Mouse (Mus musculus): ENCODE measurements at regions not wholly inside any gene's neighbourhood (a gene's known extent, or its start where the extent isn't known, plus 50 kb on each side); places are given as distances from the start of the nearest gene placed in this dataset.

DNA sequence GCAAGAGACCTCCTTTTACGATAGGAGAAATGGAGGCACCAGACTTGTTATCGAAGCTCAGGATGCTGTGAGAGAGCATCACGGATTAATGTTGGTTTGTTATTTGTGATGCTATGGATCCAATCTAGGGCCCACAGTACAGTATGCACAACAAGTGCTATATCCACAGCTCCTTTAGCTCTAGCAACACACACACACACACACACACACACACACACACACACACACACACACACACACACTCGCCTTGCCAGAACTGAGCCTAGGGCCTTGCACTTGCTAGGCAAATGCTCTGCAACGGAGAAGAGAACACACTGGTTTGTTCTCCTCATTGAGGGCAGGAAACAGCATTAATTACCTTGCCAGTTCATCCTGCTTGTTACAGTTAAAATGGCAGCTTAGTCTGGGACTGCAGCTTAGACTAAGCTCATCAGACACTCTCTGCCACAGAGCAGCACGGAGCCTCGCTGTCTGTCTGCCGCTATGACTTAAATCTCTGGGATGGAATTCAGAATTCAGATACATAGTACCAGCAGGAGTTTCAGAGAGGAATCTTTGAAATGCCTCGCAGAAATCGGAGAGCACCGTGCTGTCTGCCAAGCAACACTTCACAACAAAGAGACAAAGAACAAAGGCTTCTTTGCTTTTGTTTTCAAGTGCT, 285.0 kb downstream of the Rngtt start:
- DNase-seq (ENCODE audit: extremely low spot score): no peak

DNA sequence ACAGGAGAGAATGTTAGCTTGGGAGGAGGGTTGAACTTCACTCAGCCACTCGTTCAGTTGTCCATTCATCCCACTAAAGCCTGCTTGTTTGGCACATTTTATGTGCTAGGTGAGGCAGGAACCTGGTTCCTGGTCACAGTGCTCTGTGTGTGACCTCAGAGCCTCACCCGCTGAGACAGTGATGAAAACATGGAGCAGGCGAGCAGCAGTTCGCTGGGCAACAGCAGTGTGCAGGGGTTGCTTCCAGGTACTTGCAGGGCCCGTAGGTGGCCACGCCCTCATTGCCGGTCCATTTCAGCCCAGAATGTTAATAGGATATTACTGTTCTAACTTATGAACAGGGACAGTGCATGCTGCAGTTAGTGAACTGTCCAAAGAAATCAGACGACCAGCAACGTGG, 285.7 kb downstream of the Rngtt start:
- no peak for DNase-seq (ENCODE audit: extremely low spot score)

DNA sequence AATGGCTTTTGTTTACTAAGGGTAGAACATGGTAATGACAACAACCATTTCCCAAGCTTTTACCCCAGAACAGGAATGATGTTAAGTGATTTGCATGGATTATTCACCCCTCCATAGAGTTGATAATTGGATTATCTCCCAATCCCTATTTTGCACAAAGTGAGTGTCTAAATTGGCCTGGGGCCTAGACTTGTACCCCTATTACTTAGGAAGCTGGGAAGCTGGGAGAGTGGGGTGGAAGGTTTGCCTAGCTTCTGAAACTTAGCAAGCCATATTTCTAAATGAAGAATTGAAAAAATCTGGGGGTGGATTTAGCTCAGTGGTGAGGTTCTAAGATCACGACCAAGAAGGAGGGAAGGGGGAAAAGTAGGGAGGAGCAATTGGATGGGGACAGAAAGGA, 289.9 kb downstream of the Rngtt start:
- no peak for DNase-seq (ENCODE audit: extremely low spot score)

DNA sequence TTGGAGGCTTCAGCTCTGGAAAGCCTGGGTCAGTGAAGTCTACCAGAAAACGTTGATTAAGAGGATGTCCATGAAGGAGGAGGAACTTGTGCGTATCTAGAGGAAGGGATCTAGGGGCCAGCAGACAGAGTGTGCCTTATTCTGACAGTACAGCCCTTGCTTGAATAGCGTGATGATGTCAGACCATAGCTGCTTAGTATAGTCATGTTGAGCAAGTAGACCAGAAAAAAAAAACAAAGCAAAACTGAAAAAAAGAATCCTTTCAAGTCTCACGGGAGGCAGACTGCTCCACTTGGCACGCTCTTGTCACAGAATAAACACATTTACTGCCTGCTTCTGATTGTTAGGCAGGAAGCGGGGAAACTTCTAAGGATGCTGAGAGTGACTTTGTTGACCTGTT, 290.7 kb downstream of the Rngtt start:
- no peak for DNase-seq (ENCODE audit: extremely low spot score)

DNA sequence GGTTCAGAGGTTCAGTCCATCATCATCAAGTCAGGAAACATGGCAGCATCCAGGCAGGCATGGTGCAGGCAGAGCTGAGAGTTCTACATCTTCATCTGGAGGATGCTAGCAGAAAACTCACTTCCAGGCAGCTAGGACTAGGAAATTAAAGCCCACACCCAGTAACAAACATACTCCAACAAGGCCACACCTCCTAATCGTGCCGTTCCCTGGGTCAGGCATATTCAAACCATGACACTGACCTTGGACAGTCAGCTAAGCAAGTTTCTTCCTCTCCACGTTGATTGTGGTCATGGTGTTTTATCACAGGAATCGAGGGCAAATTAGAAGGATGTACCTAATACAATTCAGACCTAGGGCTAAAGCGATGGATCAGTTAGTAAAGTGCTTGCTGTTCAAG, 294.5 kb downstream of the Rngtt start:
- DNase-seq (ENCODE audit: extremely low spot score): no peak

DNA sequence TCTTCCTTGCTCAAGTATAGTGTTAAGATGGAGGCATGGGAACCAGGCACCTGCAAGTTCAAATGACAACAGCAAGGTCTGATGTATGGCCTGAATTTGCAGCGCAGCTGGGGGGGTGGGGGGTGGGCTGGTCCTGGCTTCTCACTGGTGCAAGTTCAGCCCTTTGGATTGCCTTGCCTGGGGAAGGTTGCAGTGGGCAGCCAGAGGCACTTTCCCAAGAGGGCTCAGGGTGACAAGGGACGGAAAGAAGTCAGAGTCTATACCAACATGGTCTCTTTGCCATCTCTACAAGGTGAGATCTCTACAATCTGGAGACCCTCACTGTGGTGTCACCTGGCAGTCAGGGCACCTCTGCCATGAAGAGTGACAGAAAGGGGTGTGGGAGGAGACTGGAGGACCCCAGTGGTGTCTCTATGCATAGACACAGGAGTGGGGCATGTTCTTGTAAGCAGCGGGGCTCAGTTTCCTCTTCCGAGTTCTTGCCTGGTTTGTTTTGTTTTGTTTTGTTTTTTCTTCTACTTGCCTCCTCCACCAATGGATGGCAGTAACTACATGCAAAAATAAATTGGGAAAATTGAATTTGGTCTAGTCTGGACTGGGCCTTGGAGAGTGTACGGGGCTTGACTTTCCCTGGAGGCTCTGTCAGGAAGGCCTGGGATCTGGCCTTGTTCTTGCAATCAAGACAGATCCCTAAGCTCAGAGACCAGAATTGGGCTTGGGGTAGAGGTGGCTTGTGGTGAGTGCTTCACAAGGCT, 284.4 kb upstream of the Cnr1 start:
- no peak for DNase-seq (ENCODE audit: extremely low spot score)

DNA sequence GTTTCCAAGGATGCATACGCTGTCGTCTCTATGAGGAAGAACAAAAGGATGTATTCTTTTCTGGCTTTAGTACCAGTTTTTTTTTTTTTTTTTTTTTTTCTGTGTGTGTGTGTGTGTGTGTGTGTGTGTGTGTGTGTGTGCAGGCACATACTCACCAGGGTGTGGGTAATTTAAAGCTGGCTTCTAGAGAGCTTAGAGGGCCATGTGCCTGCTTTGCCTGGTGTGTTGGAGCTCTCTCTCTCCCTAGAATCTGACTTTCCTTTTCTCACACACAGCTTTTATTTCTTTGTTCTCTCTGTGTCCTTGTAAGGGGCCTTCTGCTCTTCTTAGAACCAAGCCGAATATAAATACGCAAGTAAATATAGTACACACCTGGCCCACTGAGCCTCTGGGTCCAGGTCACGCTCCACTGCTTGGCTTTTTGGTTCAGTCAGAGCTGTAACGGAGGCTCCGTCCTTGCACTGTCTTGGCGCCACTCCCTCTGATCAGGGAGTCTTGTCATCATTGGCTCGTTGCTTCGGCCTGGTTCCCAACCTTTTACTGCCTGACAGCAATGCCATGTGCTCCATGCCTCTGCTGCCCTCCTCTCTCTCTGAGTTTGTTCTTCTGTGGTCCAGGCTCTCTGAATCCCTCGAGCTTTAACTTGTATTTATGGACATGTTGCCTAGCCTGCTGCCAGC, 283.7 kb upstream of the Cnr1 start:
- DNase-seq (ENCODE audit: extremely low spot score): no peak

DNA sequence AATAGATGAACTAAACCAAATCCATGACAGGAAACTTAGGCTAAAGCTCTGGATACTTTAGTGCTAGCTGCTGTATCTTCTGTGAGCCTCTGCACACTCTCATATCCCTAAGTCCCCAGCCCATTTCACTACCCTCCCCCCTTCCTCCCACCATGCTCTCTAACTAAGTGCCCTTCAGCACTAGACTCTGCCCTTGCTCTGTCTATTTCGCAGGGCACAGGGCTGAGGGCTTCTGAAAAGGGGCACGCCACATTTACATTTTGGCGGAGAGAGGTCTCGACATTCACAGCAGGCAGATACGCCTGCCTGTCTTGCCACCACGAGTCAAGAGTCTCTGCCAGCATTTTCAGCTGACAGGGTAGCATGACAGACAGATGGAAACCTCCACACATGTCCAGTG, 282.5 kb upstream of the Cnr1 start:
- no peak for DNase-seq (ENCODE audit: extremely low spot score)

DNA sequence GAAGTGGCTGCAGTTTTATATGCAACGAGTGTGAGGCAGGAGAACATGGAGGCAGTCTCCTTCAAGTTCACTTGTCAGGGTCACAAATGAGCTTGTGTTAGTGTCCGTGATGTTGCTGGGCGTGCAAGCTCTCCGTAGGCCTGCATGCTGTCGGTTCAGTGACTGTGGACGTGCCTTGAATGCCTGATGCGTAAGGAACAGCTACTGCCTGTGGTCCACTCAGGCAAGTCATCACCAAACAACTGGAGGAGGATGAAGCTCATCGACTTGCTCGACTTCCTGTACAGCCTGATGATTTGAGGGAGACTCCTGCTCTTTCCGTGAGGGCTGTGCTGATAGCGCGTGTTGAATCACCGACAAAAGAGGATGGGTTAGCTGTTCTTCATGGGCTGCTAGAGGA, 281.9 kb upstream of the Cnr1 start:
- DNase-seq (ENCODE audit: extremely low spot score): no peak

DNA sequence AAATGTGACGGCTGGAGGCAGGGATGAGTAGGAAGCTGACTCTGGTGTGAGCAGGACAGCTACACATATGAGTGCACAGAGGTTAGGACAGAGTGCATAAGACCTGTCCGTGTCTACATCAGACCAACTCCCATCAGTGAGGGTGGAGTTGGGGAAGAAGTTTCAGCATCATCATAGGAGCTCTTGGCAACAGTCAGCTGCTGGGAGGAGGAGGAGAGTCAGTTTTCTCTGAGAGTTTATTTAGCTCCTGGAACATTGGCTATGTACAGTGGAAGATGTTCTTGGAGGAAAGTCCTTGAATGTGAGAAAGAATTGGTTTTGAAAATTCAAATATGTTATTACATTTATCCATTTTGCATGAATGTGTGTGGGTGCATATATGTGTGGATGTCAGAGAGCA, 279.2 kb upstream of the Cnr1 start:
- DNase-seq (ENCODE audit: extremely low spot score): no peak

DNA sequence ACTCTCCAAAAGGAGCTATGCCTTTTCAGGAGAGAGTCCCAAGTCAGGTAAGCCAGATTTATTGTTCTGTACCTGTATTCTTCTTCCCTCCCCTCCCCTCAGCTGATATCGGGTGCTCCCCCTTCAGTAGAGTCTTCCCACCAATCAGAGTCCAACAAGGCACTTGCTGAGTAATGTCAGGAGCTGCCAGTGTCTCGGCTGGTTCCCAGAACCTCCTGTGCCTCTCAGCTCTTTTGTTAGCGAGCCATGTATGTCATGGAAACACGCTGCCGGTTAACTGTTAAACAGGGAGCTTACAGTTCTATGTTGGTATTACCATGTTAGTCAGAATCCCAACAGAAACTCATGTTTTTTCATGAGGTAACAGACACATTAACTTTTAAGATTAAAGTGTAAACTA, 273.1 kb upstream of the Cnr1 start:
- no peak for DNase-seq (ENCODE audit: extremely low spot score)

DNA sequence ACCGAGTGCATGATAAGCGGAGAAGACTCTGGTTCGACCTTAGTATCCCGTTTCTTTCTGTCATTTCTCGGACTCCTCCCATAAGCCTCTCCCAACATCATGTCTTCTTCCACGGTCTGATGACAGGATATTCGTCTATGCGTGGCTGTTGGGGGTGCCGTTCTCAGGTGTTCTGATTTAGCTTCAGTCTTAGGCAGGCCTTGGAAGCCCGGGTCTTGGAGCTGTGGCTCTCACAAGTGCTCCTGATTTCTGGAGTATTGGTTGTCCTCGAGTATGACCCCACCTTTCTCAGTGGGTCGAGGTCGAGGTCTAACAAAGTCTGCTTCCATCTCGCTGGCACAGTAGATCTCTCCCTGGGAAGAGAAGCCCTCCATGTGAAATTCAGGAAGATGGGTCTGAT, 264.6 kb upstream of the Cnr1 start:
- no peak for DNase-seq (ENCODE audit: extremely low spot score)

DNA sequence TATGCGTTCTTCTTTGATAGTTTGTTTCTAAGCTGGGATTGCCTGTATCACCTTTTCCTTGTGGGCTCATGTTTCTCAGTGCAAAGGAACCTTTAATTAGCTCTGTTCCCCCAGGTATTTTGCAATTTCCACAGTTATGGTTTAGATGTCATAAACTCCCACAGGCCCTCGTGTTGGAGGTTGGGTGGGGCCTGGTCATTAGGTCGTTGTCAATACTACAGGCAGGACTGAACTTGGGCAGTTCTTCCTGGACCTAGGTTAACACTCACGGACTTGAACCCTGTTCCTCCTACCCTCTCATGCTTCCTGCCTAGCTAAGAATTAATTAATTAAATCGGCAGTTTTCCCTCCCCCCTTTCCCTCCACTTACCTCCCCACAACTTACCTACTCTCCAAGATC, 263.8 kb upstream of the Cnr1 start:
- no peak for DNase-seq (ENCODE audit: extremely low spot score)

DNA sequence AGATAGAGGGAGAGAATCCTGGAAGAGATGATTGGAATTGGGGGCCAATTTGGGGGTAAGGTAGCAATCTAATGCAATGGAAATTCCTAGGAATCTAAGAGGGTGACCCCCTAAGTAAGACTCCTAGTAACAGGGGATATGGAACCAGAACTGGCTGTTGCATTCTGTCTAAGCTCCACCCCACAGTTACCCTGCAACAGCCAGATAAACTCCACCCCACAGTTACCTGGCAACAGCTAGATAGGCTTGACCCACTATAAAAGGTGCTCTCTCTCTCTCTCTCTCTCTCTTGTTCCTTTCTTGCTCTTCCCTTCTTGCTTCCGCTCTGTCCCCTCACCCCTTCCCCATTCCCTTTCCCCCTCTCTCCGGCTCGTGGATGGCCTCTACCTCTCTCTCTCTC, 262.5 kb upstream of the Cnr1 start:
- no peak for DNase-seq (ENCODE audit: extremely low spot score)

DNA sequence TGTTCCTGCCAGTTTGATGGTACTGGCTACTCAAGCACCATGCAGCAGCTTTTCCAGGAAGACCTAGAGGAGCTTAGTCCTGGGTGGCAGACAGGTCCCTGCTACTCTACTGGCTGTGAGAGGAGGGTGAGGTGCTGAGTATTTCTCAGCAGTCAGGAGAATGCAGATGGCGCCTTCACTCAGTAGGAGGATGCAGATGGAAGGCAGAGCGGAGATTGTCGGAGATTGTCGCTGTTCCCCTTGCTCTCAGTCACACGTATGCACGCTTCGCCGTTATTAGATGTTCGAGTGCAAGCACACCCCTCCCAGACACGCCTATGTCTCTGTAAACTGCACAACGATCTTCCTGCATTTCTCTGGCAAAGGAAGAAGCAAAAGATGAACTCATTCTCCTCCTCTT, 261.4 kb upstream of the Cnr1 start:
- no peak for DNase-seq (ENCODE audit: extremely low spot score)

DNA sequence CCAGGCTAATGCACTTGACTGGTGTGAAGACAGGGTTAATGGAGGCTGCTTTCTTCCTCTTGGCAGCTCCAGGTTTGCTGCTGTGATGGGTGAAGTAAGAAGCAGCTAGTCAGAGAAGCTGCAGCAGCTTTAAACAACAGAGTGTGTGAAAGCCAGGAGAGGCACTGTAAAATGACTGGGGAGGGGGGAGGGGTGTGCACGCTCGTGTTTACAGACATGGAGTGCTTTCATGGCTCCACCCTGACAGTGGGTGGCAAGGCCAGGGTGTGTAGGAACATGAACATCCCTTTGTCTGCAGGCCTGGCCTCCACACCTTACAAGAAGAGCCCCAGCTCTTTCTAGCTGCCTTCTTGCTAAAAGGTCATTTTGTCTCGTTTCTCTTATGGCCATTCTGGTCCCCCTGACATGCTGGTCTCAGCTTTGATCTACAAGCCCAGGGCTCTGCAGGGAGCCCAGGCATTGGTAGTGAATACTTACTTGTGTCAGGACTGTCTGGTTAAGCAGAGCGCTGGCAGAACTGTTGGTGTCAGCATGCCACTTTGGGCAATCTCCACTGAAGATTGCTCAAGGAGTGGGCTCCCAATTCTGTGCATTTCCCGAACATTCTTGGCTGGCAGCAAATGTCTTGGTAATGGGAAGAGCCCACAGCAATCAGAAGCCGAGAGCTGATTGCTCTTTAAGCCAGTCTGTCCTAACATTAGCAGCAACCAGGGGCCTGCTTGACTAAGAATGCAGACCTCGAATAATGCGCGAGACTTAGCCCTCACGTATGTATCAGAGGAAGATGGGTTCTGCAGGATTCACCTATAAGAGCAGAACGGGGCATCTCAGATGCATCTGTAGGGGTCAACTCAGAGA, 260.5 kb upstream of the Cnr1 start:
- no peak for DNase-seq (ENCODE audit: extremely low spot score)

DNA sequence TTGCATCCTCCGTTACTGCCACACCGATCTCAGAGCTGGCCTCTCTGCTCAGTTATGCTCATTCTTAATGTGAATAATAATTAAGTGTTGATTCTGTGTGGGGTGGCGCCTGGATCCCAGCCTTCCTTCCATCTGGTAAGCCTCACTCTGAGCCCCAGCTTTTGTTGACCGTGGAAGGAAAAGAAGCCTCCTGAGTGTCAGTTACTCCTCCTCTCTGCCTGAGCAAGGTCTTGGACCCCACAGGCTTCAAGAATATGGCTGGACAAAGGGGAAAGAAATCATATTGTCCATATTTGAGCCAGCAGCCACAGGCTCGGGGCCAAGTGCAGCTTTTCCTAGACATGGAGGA, 259.9 kb upstream of the Cnr1 start:
- no peak for DNase-seq (ENCODE audit: extremely low spot score)

DNA sequence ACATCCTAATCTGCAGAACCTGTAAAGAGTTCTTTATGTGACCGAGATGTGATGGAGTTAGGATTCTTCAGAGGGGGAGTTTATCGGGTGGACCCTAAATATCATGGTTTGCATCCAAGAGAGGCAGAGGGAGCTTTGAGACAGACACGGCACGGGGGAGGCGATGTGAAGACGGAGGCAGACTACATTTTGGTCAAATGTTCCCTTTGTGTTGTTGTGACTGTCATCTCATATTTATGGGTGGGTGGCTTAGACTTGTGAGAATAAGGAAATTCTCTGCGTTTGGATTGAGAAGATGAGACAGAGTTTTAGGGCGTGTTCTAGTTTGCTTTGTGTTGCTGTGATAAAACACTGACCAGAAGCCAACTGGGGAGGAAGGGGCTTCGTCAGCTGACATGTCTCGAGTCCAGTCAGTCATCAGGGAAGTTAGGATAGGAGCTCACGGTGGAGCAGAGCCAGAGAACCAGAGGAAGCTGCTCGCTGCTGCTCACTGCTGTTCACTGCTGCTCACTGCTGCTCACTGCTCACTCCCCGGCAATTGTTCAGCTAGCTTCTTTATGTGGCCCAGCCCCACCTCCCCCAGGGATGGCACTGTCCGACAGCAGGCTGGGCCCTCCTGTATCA, 259.0 kb upstream of the Cnr1 start:
- DNase-seq (ENCODE audit: extremely low spot score): no peak

DNA sequence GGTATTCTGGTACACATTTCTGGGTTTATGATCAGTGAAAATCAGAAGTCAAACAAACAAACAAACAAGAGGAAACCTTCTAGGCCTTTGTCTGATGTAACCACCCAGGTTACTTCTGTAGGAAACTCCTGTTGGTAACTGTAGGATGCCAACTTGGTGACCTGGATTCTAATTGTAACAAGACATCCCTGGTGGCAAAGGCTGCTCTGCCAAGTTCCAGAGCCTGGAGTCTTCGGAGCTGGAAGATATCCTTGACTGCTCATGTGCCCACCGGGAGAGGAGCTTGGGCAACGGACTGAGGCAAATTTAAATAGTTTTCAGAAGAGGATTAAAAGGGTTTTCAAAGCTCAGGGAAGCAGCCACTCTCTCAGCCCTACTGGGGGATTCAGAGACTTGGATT, 256.0 kb upstream of the Cnr1 start:
- DNase-seq (ENCODE audit: extremely low spot score): no peak

DNA sequence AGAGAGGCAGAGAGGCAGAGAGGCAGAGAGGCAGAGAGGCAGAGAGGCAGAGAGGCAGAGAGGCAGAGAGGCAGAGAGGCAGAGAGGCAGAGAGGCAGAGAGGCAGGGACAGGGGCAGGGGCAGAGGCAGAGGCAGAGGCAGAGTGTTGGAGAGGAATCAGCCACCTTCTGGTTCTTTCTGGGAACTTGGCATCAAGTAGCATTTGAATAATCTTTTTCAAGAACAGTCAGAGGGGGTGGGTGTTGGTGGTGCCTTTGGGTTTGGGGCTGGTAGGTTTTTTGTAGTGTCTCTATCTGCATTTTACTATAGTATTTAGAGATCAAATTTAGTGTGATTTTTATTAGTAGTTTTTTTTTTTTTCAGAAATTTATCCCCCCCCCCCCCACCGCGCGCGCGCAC, 249.3 kb upstream of the Cnr1 start:
- DNase-seq (ENCODE audit: extremely low spot score): no peak

DNA sequence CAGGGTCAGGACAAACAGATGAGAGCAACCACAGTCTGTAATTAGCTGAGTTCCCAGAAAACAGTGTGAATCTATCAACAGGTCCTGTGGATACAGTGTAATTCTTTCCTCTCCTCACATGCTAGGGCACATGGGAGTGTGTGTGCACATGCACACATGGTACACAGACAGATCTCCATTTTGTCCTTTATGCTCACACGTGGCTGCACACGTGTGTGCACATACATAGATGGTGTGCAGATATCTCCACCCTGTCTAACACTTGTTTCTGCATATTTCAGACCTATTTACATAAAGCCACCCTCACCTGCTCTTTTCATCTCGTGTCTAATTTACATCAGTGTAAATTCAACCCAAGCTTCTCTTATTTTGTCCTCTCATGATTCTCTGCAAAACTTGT, 245.0 kb upstream of the Cnr1 start:
- no peak for DNase-seq (ENCODE audit: extremely low spot score)

DNA sequence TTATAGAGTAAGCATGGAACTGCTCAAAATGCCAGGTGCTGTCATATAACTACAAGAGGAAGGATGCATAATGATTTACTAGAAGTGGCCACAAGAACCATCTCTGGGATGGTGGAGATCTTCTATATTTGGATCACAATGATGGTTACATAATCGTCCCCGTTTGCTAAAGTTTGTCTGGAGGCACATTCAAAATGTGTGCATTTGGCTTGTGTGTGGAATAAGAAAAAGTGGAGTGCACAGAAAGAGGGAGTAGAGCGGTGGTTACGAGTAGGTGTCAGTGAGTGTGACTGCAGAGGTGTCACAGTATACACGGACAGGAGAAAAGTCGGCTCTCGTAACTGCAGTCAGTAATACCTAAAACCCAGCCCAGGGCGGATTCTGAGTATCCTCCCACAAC, 238.3 kb upstream of the Cnr1 start:
- DNase-seq (ENCODE audit: extremely low spot score): no peak
